Mouse (Mus musculus): Measurements from ENCODE around the gene Twist2. TPM values are rescaled to one million over a fixed set of nuclear protein-coding genes. Genes with fewer than 3 reads are reported as not detected.
A peak's percentile ranks its signal among the peaks of the same experiment; 100 is the strongest.

The Twist2 gene
- polyA plus RNA-seq, 1 experiment: not detected

GRCm38 (mm10) chr1:91844681-91845379 is 43.6 kb downstream of the Twist2 start:
- no peak for TF ChIP-seq GATA1 (IDR thresholded peaks at IDR 0.05; ENCODE audit: low read length)

GRCm38 (mm10) chr1:91845380-91845957 is 44.2 kb downstream of the Twist2 start:
- no peak for TF ChIP-seq GATA1 (IDR thresholded peaks at IDR 0.05; ENCODE audit: low read length)

- TF ChIP-seq GATA1 (IDR thresholded peaks at IDR 0.05; ENCODE audit: low read length): no peak
Observed at GRCm38 (mm10) chr1:91851300-91851699, 50.0 kb downstream of the Twist2 start.

DNA sequence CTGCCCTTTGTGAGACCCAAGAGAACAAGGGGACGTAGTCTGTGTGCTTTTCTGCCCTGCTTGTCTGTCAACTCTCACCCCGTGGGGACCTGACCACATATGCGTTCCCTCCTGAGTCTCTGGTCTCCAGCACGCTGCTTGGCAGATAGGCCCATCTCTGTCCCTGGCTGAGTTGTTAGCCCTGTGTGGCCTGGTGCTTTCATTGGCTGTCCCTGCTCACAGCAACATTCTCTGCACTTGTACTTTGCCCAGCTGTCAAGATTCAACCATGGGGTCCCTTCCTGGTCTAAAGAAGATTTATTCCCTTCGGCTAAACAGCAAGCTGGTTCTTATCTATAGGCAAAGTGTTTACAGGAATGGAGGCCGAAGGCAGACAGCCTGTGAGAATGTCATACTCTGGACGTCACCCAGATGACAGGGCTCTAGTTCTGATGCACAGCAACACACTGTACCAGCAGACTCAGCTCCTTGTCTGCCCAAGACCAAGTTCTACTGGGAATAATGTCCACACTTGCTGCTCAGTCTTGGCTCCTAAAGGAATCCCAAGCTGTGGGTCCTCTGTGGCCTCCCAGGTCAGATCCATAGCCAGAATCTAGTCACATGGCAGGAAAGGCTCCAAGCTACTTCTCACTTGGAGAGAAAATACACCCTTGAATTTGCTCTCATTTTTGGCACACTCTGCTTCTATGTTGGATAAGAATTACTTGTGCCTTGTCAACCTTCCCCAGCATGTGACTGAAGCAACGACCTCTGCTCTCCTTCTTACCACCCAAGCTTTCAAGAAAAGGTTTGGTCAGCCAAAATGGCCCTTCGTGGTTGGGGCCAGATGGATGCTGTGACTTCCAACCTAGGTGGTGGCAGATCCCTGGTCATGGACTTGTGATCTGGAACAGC is 55.8 kb downstream of the Twist2 start:
- TF ChIP-seq GATA1 (IDR thresholded peaks at IDR 0.05; ENCODE audit: low read length): no peak

- TF ChIP-seq GATA1 (IDR thresholded peaks at IDR 0.05; ENCODE audit: low read length): no peak
Observed at GRCm38 (mm10) chr1:91858101-91858790, 57.0 kb downstream of the Twist2 start.

DNA sequence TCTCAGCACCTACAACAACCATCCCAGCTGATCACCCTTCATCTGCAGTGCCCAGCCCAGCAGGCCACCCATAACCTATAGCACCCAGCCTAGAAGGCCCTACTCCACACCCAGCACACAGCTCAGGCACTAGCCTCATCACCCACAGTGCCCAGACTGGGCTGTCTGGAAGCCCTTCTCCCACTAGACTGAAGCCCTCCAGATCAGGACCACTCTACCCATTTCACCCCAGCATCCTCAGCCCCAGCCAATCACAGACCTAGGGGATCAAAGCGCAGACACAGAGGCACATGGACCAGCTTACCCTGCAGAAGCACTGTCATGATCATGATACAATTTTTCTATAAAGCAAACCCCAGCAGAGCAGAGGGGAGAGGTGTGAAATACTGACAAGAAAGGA is 57.6 kb downstream of the Twist2 start:
- TF ChIP-seq GATA1 (IDR thresholded peaks at IDR 0.05; ENCODE audit: low read length): no peak

DNA sequence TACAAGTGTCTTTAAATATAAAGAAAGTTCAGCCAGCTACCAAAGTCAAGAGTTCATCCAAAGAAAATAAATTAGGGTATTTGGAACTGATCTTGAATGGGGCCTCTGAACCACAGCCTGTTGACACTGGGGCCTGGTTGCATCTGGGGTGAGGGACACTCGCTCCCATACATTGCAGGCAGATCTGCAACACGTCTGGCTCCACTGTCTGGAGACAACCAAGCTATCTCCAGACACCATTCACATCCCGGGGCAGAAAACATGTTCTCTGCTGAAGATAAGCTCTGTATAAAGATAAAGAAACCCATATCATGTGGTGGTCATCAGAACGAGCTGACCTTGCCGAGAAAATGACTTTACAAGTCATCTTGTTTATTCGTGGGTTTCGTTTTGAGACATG is 60.2 kb downstream of the Twist2 start:
- peak; percentile 55 for TF ChIP-seq GATA1 (IDR thresholded peaks at IDR 0.05; ENCODE audit: low read length)

GRCm38 (mm10) chr1:91866001-91866400 is 64.7 kb downstream of the Twist2 start:
- TF ChIP-seq GATA1 (IDR thresholded peaks at IDR 0.05; ENCODE audit: low read length): no peak

GRCm38 (mm10) chr1:91871101-91871500 is 69.8 kb downstream of the Twist2 start:
- no peak for TF ChIP-seq GATA1 (IDR thresholded peaks at IDR 0.05; ENCODE audit: low read length)

- no peak for TF ChIP-seq GATA1 (IDR thresholded peaks at IDR 0.05; ENCODE audit: low read length)
Observed at GRCm38 (mm10) chr1:91872388-91873059, 71.3 kb downstream of the Twist2 start.

GRCm38 (mm10) chr1:91873572-91874285 is 72.5 kb downstream of the Twist2 start:
- no peak for TF ChIP-seq GATA1 (IDR thresholded peaks at IDR 0.05; ENCODE audit: low read length)

DNA sequence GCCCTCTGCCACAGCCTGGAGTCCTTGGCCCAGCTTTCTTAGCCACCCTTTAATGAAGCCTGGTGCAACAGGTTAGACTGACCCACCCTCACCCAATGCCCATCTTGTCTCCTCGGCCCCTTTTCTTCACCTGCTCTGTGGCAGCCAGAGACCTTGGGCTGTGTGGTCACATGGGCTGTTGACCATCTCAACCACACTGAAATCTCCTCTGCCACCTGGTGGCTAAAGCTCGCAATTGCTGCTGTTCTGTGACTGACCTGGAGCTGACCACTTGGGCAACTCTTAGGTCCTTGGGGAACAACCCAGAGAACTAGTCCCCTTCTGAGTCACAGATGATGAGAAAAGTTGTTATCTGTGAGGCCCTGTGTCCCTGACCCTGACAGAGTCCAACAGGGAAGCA is 73.4 kb downstream of the Twist2 start:
- no peak for TF ChIP-seq GATA1 (IDR thresholded peaks at IDR 0.05; ENCODE audit: low read length)

GRCm38 (mm10) chr1:91875042-91875720 is 73.9 kb downstream of the Twist2 start:
- TF ChIP-seq GATA1 (IDR thresholded peaks at IDR 0.05; ENCODE audit: low read length): no peak

DNA sequence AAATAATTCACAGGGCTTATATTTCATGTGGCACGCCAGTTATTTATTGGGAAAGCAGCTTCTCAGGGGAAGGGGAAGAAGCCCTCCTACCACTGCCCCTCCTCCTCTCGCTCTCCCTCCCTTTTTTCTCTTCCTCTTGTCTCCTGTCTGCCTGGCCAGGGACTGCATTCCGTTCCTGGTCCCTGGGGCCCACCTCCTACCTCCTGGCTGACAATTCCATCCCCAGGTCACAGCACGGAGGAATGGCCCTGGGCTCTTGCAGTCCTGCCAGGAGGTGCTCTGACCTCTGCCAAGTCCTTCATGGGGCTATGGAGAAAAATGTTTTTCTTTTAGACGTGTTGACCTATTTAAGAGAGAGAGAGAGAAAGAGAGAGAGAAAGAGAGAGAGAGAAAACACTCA is 77.4 kb downstream of the Twist2 start:
- TF ChIP-seq GATA1 (IDR thresholded peaks at IDR 0.05; ENCODE audit: low read length): no peak

All from G1E-ER4 (cell line).